Mouse (Mus musculus): ENCODE measurements at regions not wholly inside any gene's neighbourhood (a gene's known extent, or its start where the extent isn't known, plus 50 kb on each side); places are given as distances from the start of the nearest gene placed in this dataset.

DNA sequence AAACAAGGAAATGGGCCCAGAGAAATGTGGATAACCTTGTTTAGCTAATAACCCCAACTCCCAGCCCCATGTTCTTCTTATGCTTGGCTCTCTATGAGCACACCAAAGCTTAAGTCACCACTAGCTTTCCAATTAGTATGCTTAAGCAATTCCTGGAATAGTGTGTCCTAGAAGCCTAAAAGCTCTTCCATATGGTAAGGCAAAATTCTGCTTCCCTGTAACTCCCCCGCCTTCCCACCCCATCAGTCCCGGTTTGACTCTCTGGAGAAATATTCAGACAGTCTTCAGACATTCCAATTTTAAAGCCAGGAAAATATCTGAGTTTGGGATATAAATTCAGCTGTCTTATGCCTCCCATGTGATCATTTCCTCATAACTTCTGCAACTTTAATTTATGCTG lies 120.6 kb upstream of the Fmr1 start:
- H3K27ac ChIP-seq (ENCODE audit: insufficient read depth, low read depth) = no peak overlapping the region
- no peak overlapping the region for H3K9ac ChIP-seq (ENCODE audit: insufficient read depth, low read depth)
- in situ Hi-C loops (cut with MboI; ENCODE audit: low pct_ligation_motif_present, low pct_unique_long_range_greater_than_20kb, low sequenced_read_pairs) = no loop called here
- DNase-seq (ENCODE audit: extremely low read depth) = no peak
- no peak overlapping the region for H3K4me3 ChIP-seq (replicated peaks in 1 of 3; ENCODE audit: low read depth in 2 of 3, low read length in 2 of 3, poor library complexity in 1 of 3)
- H3K79me2 ChIP-seq (replicated peaks; ENCODE audit: control insufficient read depth, extremely low read depth, insufficient read depth, poor library complexity, severe bottlenecking) = no peaks in the 10 kb centered on the region
- TF ChIP-seq BHLHE40 (IDR thresholded peaks at IDR 0.05; ENCODE audit: low read depth, low read length) (no peak), NELFE (IDR thresholded peaks at IDR 0.05; ENCODE audit: low read depth, low read length) (no peak), JUN (IDR thresholded peaks at IDR 0.05; ENCODE audit: insufficient read depth, low read depth, low read length) (no peak), MAX (IDR thresholded peaks at IDR 0.05; ENCODE audit: low read length) (no peak), EP300 (IDR thresholded peaks at IDR 0.05; ENCODE audit: low read length) (no peak), MAFK (IDR thresholded peaks at IDR 0.05; ENCODE audit: insufficient replicate concordance, low read length) (no peak)
- H3K9me3 ChIP-seq (replicated peaks; ENCODE audit: low read length) = no peaks in the 10 kb centered on the region
- no peak overlapping the region for H3K4me2 ChIP-seq (ENCODE audit: insufficient read depth, low read depth, poor library complexity, severe bottlenecking)
- H3K27me3 ChIP-seq (replicated peaks) = no peaks in the 10 kb centered on the region
- no peaks in the 10 kb centered on the region for H3K4me1 ChIP-seq (ENCODE audit: control insufficient read depth in 1 of 2, insufficient read depth in 2 of 2)
- no peaks in the 10 kb centered on the region for H3K36me3 ChIP-seq (replicated peaks in 1 of 2; ENCODE audit: control insufficient read depth in 1 of 2, insufficient read depth in 1 of 2, low read length in 1 of 2)
- dilution Hi-C loops (cut with MboI; ENCODE audit: extremely low pct_ligation_motif_present, extremely low pct_unique_long_range_greater_than_20kb, low sequenced_read_pairs) = no loop called here

DNA sequence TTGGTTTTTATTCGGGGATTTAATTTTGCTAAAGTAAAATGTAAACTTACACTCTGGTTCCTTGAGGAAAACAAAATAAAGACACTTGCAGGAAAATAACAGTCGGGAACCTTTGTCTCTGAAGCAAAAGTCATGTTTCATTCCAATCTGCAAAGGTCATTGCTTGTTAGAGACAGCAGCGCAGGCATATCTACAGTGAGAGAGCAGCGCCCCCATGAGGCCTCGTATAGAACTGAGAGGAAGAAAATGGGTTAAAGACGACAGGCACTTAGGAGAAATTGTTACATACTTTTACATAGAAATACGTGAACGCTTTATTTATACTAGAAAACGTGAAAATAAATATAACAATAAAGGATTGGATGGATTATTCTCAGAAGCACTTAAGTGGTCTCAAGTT lies 93.1 kb upstream of the Fmr1 start:
- DNase-seq (ENCODE audit: extremely low read depth) = peak; percentile 41
- no peak for TF ChIP-seq HCFC1 (IDR thresholded peaks at IDR 0.05; ENCODE audit: low read depth, low read length)
- peak; percentile 32 to 52; a peak in 2 of 4 replicates for TF ChIP-seq CTCF (conservative IDR thresholded peaks at IDR 0.05 in 1 of 2, IDR thresholded peaks at IDR 0.05 in 1 of 2; ENCODE audit: low read depth in 2 of 2, low read length in 2 of 2)
- TF ChIP-seq ZNF384 (IDR thresholded peaks at IDR 0.05; ENCODE audit: low read depth, low read length) = no peak
- TF ChIP-seq MYC (IDR thresholded peaks at IDR 0.05; ENCODE audit: low read depth, low read length) = no peak
- TF ChIP-seq JUND (conservative IDR thresholded peaks at IDR 0.05; ENCODE audit: low read depth, low read length) = no peak
- peak; percentile 47 for TF ChIP-seq RAD21 (IDR thresholded peaks at IDR 0.05; ENCODE audit: low read depth, low read length)
- dilution Hi-C loops (cut with MboI; ENCODE audit: extremely low pct_ligation_motif_present, extremely low pct_unique_long_range_greater_than_20kb, low sequenced_read_pairs) (no loop called here), in situ Hi-C loops (cut with MboI; ENCODE audit: low pct_ligation_motif_present, low pct_unique_long_range_greater_than_20kb, low sequenced_read_pairs) (no loop called here)
- Histone ChIP-seq H3K9ac (ENCODE audit: insufficient read depth, low read depth) (no peak overlapping the region), H3K9me3 (replicated peaks; ENCODE audit: low read length) (no peaks in the 10 kb centered on the region), H3K27ac (ENCODE audit: insufficient read depth, low read depth) (no peak overlapping the region), H3K4me3 (replicated peaks in 1 of 3; ENCODE audit: low read depth in 2 of 3, low read length in 2 of 3, poor library complexity in 1 of 3) (no peak overlapping the region), H3K36me3 (replicated peaks in 1 of 2; ENCODE audit: control insufficient read depth in 1 of 2, insufficient read depth in 1 of 2, low read length in 1 of 2) (no peaks in the 10 kb centered on the region), H3K4me2 (ENCODE audit: insufficient read depth, low read depth, poor library complexity, severe bottlenecking) (no peak overlapping the region), H3K27me3 (replicated peaks) (no peaks in the 10 kb centered on the region), H3K4me1 (ENCODE audit: control insufficient read depth in 1 of 2, insufficient read depth in 2 of 2) (no peaks in the 10 kb centered on the region), H3K79me2 (replicated peaks; ENCODE audit: control insufficient read depth, extremely low read depth, insufficient read depth, poor library complexity, severe bottlenecking) (no peaks in the 10 kb centered on the region)

DNA sequence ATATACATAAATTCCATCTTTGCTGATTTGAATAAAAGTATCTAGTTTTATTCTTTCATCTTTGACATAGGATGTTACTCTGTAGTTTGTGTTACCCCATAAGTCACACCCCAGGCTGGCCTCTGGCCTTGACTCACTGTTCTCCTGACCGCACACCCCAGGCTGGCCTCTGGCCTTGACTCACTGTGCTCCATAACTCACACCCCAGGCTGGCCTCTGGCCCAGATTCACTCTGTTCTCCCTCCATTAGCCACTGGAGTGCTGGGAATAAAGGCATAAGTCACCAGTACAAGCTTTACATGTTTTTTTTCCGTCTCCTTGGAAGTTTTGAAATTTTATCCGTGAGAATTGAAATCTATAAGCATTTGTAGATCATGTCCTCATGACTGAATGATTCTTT lies 56.2 kb upstream of the Fmr1 start:
- no peak overlapping the region for H3K4me2 ChIP-seq (ENCODE audit: insufficient read depth, low read depth, poor library complexity, severe bottlenecking)
- no peak overlapping the region for H3K4me3 ChIP-seq (replicated peaks in 1 of 3; ENCODE audit: low read depth in 2 of 3, low read length in 2 of 3, poor library complexity in 1 of 3)
- H3K4me1 ChIP-seq (ENCODE audit: control insufficient read depth in 1 of 2, insufficient read depth in 2 of 2) = no peaks in the 10 kb centered on the region
- no peak for TF ChIP-seq PAX5 (IDR thresholded peaks at IDR 0.05; ENCODE audit: low read length)
- TF ChIP-seq CHD1 (IDR thresholded peaks at IDR 0.05; ENCODE audit: low read depth, low read length) = no peak
- H3K79me2 ChIP-seq (replicated peaks; ENCODE audit: control insufficient read depth, extremely low read depth, insufficient read depth, poor library complexity, severe bottlenecking) = no peaks in the 10 kb centered on the region
- in situ Hi-C loops (cut with MboI; ENCODE audit: low pct_ligation_motif_present, low pct_unique_long_range_greater_than_20kb, low sequenced_read_pairs) (no loop called here), dilution Hi-C loops (cut with MboI; ENCODE audit: extremely low pct_ligation_motif_present, extremely low pct_unique_long_range_greater_than_20kb, low sequenced_read_pairs) (no loop called here)
- no peak for DNase-seq (ENCODE audit: extremely low read depth)
- no peak overlapping the region for H3K27ac ChIP-seq (ENCODE audit: insufficient read depth, low read depth)
- H3K36me3 ChIP-seq (replicated peaks in 1 of 2; ENCODE audit: control insufficient read depth in 1 of 2, insufficient read depth in 1 of 2, low read length in 1 of 2) = no peaks in the 10 kb centered on the region
- no peaks in the 10 kb centered on the region for H3K27me3 ChIP-seq (replicated peaks)
- H3K9ac ChIP-seq (ENCODE audit: insufficient read depth, low read depth) = no peak overlapping the region
- no peaks in the 10 kb centered on the region for H3K9me3 ChIP-seq (replicated peaks; ENCODE audit: low read length)

Measured in CH12.LX (cell line).